Mouse (Mus musculus) kidney, postnatal 4 days (tissue): ENCODE data around the gene Tex35.

ENCODE experiments used
- DNase-seq, 2 experiments: peaks; one replicate each; pipeline ENCODE4 v3.0.0; 2021; ENCODE audit warnings: mixed read lengths in 2 of 2

Gene Tex35

DNA sequence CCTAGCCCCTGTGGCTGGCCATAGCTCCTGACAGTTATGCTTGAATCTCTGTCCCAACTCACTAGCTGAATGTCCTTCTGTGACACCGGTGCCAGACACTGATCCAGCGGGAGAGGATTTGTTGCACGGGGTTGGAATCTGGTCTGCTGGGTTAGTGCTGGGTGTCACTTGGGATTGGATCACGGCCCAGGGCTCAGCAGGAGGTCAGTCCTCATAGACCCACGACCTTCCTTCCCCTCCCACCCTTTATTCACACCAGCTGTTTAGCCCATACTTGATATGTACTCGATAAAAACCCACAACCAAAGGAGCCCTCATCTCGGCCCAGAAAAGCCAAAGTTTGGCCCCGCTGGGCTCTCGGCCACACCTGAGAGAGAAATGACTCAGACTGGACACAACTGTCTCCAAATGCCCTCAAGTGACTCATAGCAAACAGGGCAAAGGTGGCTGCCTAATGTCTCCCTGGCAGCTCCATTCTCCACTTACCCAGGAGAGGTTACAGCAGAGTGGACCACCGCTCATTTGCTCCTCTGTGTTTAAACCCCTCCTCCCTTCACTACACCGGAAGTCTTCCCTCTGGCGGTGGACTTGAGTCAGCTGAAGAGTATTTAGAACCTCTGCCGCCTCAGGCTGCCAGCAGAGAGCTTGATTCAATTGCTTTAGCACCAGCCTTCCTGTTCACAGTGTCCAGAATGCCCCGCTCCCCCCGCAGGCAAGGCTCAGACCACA, 27.2 kb downstream of the Tex35 start:
- DNase-seq: peak; percentile 52 to 60

DNA sequence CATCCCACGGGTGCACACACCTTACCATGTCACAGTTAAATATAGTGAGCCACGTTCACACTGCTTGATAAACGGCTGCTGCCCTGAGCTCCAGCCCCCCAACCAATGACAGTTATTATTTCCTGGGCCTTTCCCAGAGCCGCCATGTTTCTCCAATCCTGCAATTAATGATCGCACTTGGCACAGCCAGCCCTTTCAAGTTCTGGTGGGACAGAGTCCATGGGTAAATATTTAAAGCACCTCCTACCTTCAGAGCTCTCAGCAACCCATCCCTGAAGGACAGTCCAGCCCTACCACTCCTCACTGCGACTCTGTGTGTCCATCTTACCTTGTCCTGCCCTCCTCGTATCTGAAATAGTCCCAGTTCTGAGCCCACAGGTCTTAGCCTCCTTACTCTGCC, 28.4 kb downstream of the Tex35 start:
- DNase-seq: no peak

DNA sequence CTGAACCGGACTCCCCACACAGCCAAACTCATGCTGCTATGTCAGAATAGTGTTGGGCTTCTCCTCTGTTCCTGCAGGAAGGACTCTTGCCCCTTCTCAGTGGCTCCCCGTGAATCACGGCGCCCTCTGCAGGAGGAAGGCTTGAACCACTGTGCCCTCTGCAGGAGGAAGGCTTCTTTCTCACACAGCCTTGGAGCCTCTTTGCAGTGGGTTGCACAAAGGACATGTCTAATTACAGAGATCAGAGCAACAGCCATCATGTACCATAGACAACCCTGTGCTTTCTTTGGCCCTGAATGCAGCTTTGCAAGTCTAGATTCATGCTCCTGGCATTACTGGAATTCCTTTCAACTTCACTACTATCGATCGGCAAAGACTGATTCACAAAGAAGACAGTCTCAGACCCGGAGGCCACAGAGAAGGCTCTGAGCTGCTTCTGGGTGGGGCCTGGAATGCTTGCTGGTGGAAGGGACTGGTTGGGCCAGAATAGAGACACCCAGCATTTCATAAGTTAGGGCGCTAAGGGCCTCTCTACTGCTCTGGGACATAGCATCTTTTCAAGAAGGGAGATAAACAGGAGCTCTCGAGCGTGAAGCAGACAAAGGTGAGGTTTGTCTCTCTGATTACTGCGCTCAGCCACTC, 29.0 kb downstream of the Tex35 start:
- peak; percentile 81 to 83 for DNase-seq

DNA sequence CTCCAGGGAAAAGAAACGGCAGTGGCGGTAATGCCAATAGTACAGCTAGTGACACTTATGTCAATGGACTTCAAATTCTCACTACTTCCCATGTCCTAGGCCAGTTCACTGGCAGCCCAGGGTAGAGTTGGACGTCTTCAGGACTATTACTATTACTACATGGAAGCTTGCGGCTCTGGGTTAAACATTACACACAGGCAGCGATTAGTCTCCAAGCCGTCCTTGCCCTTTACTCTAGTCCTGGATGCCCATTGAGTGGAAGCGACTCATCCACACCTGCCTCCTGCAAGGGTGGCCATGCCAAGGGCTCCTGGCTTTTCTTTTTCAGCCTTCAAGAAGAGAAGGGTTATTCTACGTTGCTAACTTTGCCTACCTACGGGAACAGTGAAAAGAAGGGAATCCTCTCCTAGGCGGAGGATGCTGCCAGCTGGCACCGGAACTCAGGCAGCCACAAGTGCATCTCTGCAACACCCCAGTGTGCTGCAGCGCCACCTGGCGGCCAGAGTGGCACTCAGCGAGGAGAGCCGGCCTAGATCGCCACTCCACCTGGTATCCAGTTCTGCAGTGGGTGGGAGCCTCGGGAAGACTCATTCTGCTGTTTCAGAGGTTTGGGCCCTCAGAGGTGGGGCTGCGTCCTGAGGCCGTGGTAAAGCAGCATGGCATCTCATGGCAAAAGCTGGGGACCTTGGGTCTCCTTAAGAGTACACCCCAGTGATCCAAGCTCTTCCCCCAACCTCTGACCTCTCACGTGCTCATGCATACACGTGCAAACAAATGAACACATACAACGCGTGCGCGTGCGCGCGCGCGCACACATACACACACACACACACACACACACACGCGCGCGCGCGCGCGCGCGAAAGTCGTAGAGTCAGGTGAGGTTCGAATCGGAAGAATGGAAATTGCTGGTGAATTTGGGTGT, 31.4 kb downstream of the Tex35 start:
- peak; percentile 96 to 97 for DNase-seq

DNA sequence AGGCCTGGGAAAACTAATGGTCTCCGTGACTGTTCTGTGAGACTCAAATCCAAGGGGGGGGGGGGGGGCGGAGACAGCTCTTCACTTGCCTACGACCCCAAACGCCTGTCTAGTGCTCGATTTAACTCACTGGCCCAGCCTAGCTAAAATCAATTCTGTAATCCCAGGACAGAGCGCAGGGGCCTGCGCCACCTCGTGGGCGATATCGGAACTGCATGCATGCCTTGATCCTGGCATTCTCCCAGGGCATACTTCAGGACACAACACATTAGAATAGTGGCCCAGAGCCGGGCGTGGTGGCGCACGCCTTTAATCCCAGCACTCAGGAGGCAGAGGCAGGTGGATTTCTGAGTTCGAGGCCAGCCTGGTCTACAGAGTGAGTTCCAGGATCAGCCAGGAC, 32.2 kb downstream of the Tex35 start:
- DNase-seq: peak; percentile 92

DNA sequence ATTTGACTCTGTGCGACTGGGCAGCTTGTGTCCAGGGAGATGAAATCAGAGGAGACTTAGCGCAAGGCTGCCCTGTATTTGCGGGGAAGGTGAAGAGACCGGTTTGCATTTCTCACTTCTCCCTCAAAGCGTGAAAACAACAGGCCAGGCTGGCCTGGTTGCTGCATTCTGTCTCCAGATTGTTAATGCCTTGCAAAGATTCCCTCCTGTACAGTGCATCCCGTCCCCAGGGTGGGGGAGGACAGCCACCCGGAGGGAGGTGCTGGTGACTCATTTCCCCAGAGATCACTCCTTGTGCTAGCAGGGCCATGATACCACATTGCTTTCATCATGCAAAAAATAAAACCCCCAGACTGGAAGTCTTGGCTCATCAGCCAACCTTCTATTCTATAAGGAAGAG, 33.5 kb downstream of the Tex35 start:
- peak in 1 of 2 experiments; percentile 57 for DNase-seq

DNA sequence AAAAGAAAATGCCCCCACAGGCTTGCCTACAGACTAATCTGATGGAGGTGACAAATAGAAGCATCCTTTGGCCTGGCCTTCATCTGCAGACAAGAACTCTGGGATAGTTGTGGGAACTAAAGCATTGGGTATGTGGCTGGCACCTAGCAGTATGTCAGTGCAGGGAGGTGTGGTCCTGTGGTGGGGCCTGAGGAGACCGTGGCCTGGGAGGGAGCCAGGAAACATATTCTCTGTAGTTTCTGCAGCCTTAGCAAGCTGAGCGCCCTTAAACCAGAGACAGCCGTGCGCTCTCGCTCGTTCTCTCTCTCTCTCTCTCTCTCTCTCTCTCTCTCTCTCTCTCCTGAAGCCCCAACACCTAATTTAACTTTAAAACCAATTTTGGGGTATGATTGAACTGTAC, 34.1 kb downstream of the Tex35 start:
- no peak for DNase-seq

DNA sequence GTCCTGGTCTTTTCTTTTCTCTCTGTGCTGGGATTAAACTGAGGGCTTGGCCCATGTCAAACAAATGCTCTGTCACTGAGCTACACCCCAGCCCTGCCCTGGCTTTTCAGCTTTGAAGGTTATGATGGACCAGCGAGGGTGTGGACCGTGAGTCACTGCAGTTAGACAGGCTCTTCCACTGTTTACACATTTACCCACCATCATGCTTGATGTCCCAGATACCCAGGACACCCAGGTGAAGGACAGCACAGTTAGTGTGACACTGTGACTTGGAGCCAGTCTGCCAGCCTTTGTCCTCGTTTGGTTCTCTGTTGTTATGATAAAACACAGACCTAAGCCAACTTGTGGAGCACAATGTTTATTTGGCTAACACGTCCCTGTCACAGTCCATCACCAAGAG, 34.9 kb downstream of the Tex35 start:
- no peak for DNase-seq

DNA sequence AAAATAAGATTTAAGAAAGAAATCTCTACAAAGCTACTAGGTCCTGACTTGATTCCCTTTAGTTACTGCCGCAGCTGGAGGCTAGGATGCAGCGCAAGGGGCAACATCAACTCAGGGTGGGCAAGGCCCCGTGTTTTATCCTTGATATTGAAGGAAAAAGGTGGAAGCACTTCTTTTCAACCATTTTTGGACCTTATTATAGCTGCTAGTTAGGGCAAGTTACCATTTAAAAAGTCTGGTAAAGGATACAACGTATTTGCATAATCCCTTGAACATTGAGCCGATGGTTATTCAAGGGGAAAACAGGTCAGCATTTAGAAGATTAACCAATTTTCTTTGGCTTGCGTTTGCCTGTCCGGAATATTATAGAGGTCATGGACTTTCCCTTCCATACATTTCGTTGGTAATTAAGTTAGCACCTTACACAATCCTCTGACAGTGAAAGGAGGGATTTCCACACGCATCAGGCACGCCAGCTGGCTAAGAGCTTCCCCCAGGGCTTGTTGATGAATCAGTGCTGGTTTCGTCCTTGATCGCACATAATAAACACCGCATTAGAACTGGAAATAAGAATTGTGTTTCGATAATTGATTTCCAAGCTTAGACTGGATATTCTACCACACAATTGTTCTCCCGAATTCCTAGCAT, 39.2 kb downstream of the Tex35 start:
- DNase-seq: no peak

DNA sequence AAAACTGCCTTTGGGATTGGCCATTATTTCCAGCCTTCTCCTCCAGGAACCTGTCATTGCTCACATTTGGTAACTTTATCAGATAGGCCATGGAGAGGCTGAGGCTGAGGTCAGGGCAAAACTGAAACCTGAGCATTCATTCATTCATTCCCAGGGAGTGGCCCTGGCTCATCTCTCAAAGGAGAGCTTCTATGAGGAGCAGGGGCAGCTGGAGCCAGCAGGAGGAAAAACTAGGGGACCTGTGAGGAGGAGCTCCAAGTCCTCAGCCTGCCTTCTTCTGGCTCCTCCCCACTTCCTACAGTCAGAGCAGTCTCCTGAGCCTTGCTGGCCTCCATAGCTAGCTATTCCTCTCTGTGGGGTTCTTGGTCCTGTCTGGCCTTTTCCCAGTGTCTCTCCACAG, 40.2 kb downstream of the Tex35 start:
- no peak for DNase-seq

DNA sequence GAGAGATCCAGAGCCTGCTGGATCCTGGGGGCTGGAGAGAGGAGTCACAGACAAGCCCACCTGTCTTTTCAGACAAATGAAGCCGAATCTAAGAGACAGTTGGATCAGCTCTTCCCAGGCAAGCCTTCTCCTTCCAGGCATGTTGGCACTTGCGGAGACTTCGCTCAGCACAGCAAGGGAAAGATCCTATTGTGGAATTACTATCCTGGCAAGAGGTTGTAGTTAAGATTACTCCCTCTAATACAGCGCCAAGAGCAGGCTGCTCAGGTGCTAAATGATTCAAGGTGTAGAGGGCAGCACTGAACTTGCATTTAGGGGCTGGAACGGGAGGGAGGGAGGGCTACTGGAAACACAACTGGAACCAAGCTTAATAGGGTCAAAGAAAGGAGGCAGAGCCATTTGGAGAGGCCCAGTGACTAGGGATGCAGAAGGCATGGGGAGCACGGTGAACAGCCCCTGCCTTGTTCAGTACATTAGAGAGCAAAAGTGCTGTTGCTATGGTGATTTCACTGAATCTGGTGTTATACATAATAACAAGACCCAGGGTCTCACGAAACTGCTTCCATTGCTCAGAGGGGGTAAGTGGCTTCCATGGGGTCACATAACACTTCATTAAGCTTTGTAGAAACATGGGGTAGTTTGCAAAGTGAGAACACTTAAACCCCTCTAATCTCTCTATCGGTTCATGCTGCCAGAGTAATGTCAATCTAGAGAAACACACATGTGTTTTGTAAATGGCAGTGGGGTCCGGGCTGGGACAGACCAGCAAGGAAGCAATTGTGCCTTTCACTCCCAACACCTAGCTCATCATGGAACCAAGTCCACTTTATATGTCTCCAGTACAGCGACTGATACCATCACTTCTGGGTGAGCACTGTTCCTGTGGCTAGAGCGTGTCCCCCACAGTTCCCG, 42.4 kb downstream of the Tex35 start:
- DNase-seq: no peak

DNA sequence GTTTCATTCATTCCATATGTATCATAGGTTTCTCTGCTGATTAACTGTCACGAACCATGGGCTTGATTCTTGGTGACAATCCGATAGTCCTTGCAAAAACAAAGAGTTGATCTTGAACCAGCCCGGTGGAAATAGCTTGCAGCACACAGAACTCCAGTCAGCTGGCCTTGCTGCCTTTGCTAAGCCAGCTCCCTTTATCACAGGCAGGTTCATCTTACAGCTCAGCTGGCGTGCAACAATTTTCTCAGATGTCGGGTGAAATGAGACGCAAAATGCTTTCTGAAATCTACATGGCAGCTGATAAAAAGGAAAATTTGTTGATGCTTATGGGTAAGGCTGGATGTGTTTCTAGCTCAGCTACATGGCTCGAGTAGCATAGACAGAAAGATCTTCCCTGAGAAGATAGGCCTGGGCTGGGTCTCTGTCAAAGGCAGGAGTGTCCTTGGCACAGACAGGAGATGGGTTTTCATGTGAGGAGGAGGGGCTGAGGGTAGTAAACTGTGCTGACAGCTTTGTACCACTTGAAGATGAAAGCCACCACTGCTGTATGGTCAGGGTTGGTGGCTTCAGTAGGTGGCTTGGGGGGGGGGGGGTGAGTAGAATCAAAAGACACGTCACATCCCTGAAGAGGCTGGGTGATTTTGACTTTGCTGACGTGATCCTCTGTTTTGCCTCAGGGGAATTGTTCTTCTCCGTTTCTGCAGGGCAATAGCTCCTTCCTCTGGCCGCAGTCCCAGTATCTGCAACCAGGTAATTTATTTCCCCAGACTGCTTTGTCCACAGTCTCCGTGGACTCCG, 45.0 kb downstream of the Tex35 start:
- DNase-seq: peak in 1 of 2 experiments; percentile 35

DNA sequence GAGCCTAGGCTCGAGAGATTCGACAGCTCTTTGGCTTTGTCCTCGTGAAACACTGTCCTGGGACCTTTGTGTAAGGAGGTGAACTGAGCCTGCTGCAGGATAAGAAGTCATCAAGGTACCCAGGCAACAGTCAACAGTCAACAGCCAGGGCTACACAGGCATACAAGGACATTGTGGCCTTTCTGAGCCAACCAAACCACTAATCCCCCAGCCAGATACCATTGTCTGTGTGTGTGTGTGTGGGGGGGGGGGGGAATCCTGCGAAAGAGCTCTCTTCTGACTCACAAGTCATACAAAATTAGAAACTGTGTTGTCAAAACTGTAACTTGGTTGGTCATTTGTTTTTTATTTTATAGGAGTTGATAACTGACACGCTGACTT, 46.0 kb downstream of the Tex35 start:
- no peak for DNase-seq

DNA sequence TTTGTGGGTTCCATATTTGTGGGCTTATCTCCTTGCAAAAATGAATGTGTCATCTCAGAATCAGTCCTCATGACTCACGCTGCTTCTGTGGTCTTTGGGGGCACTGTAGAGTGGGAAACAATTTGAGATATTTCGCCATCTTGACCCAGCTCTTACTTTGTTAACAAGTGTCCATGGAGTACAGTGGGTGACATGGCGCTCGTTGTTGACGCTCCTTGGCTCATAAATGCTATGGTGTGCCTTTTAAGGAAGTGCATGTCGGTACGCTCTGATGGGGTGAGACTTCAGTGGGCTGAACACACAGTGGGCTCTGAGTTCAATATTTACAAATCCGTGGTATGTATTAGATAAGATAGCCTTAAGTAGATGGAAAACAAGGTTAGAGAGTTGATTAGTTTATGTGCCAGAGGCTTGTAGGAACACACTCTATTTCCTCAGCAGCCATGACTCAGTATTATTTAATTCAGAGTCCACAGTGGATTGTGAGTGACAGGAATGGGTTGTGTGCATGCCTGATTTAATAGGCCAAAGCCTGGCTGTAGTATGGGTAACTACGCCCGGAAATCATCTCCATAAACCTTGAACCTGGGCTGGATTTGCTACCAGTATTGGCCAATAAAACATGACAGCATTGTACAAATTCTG, 46.6 kb downstream of the Tex35 start:
- DNase-seq: no peak

DNA sequence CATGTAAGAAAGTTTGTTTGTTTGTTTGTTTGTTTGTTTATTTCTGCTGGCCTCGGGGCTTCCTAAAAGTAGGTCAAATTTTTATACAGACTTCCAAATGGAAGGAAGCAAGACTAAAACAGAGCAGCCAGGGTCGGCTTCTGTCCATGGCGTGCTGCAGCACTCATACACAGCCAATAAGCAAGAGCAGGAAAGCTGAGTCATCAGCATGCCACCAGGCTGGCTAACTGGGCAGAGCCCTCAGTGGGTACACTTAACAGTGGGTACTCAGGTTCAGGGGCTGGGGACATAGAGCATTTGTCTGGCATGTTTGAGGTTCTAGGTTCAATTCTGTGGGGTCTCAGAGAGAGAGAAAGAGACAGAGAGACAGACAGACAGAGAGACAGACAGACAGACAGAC, 47.3 kb downstream of the Tex35 start:
- DNase-seq: no peak

DNA sequence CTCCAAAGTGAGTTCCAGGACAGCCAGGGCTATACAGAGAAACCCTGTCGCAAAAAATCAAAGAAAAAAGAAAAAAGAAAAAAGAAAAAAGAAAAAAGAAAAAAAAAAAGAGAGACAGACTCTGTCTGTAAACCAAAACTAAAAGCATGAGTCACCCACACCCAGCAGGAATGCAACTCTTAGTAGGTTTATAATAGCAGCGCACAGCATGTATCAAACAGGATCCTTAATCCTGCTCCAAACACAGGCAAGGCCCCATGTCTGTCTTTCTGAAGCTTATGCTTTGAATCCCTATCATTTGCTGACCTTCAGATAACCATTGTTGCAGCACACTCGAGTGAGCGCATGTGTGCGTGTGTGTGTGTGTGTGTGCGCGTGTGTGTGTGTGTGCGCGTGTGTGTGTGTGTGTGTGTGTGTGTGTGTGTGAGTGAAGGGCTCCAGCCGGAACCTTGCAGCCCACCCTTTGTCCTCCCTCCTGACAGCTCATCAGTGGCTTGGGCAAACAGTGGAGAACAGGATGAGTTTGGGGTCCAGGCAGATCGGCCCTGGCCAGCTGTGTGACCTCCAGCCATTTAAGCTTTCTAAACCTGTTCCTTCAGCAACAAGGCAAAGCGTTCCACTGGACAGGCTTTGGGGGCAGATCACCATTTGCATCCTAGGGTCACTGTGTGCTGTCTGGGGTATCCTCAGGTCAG, 47.9 kb downstream of the Tex35 start:
- no peak for DNase-seq

DNA sequence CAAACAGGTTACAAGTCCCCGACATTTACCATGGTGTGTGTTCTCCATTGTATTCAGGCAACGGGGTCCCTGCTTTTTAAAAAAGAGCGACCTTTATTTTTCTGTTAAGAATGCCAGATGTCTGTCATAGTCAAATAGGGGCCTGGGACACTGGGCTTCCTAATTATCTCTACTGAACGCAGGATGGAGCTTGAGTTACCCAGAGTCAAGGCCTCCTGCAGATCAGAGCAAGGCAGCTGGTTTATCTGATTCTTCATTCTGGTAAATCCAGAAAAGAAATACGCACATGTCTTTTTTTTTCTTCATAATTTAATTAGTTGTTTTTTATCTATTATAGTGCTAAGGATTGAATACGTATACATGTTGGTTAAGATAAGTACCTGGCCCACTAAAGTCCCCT, 52.6 kb downstream of the Tex35 start:
- no peak for DNase-seq

DNA sequence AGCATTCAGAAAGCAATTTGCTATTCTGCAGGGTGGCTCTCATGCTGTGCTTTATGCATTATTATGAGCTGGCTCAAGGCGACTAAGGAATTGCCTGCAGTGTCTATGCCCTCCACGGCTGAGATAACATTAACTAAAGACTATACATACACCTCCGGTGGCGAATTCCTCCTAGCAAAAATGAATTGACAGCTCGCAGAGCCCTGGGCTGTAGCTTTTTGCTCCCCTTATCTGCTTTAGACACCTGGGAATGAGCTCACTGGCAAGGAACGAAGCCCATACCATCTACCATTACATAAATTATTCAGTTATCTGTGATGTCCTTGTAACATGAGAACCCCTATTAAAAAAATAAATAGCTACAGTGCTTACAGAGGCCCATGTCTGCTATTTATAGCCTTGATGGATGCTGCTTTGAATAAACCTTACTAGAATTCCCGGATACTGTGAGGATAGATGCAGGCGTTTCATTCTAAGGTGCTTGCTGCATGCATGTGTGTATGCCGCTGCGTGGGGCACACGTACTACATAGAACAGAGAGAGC, 53.1 kb downstream of the Tex35 start:
- no peak for DNase-seq

DNA sequence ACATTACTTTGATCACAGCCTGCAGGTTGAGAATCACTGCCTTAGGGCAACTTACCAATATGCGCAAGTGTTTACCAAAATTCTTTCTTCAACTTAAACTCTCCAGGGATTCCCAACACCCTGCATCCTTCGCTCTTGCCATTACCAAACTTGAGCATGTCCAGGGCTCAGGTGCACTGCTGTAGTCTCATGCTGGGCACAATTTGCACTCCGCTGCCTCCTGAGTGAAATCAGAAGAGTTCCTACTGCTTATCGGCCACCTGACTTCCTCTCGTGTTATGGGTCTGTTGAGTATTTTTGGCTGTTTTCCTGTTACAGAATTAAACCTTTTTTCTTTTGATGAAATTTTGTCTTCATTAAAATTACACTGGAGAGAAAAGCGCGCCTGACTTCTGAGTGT, 53.8 kb downstream of the Tex35 start:
- DNase-seq: no peak

DNA sequence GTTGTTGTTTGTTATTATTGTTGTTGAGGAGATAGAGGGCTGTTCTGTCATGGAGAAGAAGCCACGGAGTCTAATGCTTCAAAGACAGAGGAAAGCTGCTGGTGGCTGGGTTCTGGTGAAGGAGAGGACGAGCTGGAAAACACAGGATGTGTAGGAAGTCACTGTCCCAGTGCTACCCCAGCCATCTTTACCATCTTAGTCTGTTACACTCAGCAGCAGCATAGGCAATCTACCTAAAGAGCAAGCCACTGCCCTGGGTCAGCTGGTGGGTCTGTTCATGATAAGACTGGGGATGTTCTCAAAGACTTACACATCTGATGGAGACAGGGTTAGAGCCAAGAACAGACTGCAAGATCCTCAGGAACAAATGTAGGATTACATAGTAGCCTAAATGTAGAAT, 58.6 kb downstream of the Tex35 start:
- DNase-seq: no peak
